Mouse (Mus musculus) intestine, embryonic 14.5 days (tissue): ENCODE measurements at regions not wholly inside any gene's neighbourhood (a gene's known extent, or its start where the extent isn't known, plus 50 kb on each side); places are given as distances from the start of the nearest gene placed in this dataset.

Source experiments
- ATAC-seq: fragments of 200-750 bp; cut with Nextera tagmentation; replicated peaks from 2 replicates; pipeline ENCODE4 v1.8.0; 2017; ENCODE audit warnings: low read depth, moderate number of reproducible peaks, moderate TSS enrichment, moderate library complexity; ENCODE audit not compliant: low FRiP score, low TSS enrichment
- DNase-seq: peaks from one replicate; pipeline ENCODE4 v3.0.0-alpha.2; 2018; ENCODE audit warnings: low spot score
- H3K27ac ChIP-seq: fragments of 300-500 bp; sonication (generic); 2 replicates; pipeline ENCODE4 v1.5.1; 2014; ENCODE audit warnings: low read depth, mild to moderate bottlenecking, control low read depth
- H3K27me3 ChIP-seq: fragments of 300-500 bp; sonication (generic); replicated peaks from 2 replicates; pipeline ENCODE4 v1.6.1; 2014; ENCODE audit warnings: low read length, control low read depth; ENCODE audit not compliant: control insufficient read depth, insufficient read depth
- H3K36me3 ChIP-seq: fragments of 300-500 bp; sonication (generic); 2 replicates; pipeline ENCODE4 v1.6.1; 2014; ENCODE audit warnings: low read length, control low read depth; ENCODE audit not compliant: control insufficient read depth, insufficient read depth
- H3K4me1 ChIP-seq: fragments of 300-500 bp; sonication (generic); replicated peaks from 2 replicates; pipeline ENCODE4 v1.6.1; 2014; ENCODE audit warnings: low read length, control low read depth, mixed read lengths; ENCODE audit not compliant: control insufficient read depth, insufficient read depth
- H3K4me2 ChIP-seq: fragments of 300-500 bp; sonication (generic); 2 replicates; pipeline ENCODE4 v1.6.1; 2014; ENCODE audit warnings: low read length
- H3K4me3 ChIP-seq: fragments of 300-500 bp; sonication (generic); 2 replicates; pipeline ENCODE4 v1.5.1; 2014; ENCODE audit warnings: low read depth, low read length, control low read depth, mixed read lengths
- H3K9ac ChIP-seq: fragments of 300-500 bp; sonication (generic); 2 replicates; pipeline ENCODE4 v1.6.1; 2014; ENCODE audit warnings: mild to moderate bottlenecking, low read length
- H3K9me3 ChIP-seq: fragments of 300-500 bp; sonication (generic); 2 replicates; pipeline ENCODE4 v1.6.1; 2016; ENCODE audit warnings: low read length, control low read depth; ENCODE audit not compliant: control insufficient read depth
- WGBS: fragments of 180-500 bp; shearing (Covaris S2); extraction: QIAGEN DNeasy Blood & Tissue Kit; methylation state at CpG from one replicate; pipeline ENCODE4 v1.1.7; 2014; 5-methylcytosine and 5-hydroxymethylcytosine counted together

DNA sequence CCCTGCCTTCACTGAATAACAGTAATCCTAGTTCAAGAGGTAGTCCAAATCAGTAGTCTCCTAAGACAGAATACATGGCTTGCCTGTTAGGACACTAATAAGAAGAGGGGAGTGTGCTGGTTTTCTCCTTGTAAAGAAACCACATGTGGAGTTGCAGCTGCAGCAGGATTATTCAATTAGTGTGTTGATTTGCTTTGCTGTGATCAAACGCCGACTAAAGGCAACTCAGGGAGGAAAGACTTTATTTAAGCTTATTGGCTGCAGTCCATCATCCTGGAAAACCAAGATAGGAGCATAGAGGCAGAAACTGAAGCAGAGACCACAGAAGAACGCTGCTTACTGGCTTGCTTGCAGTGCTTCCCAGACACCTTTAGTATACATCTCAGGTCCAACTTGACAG is 57.9 kb upstream of the Tac1 start:
- no peak overlapping the region for H3K27ac ChIP-seq
- no peaks in the 10 kb centered on the region for H3K36me3 ChIP-seq
- ATAC-seq (no peak), DNase-seq (no peak)
- no peak overlapping the region for H3K9ac ChIP-seq
- H3K4me3 ChIP-seq: no peak overlapping the region
- no peaks in the 10 kb centered on the region for H3K27me3 ChIP-seq
- no peak overlapping the region for H3K4me2 ChIP-seq
- WGBS: 61% methylated on average over 3 of the region's 3 CpGs
- no peaks in the 10 kb centered on the region for H3K9me3 ChIP-seq
- no peaks in the 10 kb centered on the region for H3K4me1 ChIP-seq
